Mouse (Mus musculus): ENCODE measurements around the gene Myl7. TPM values are rescaled to one million over a fixed set of nuclear protein-coding genes. Genes with fewer than 3 reads are reported as not detected.

The Myl7 gene
- polyA plus RNA-seq (2015; fragmentation: Illumina TruSeq; extraction: RNeasy Lipid Tissue Mini Kit (QIAGEN cat#74804); ENCODE audit: low read depth, low replicate concordance), result not detected

DNA sequence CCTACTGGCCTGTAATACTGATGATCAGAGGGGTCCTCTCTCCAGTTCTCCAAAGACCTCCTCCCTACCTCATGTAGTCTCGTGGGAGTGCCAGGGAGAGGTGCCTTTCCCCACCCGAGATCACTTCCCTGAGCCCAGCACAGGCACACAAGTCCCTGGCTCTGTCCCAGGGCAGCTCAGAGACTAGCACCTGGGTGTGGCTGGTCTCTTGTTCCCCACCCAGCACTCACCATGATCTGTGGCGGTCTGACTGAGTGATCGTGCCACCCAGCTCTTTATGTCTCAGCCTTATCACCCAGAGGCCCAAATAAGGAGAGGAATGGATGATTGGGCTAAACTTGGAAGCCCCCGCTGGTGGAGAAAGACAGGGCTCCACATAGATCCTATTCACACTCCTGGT, at the start of gene Myl7:
Gene Myl7 (minus strand): TSS at position 252 of the 400 bp plus-strand sequence.

DNA sequence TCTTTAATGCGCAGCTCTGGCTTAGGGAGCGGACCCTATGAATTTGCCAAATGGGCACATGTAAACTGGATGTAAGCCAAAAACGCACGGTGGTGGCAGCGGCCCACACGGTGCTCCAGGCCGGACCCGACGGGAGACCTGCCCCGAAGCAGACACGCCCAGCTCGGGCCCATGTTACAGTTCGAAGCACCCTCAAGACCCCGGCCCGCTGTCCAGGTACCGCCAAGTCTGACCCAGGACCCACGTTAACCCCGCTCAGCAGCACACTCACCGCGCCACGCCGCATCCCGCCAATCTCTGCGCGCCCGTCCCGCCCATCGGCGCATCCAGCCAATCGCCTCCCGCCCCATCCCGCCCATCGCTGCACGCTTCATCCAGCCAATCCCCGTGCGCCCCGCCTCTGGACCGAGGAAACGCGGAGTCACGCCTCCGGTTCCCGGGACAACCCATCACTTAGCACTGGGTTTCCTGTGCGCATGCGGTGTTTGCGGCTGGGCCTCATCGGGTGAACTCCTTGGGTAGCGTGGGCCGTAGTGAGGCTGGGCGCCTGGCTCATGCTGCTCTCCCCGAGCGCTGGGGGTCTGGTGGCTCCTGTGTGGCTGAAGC, 20.6 kb downstream of the Myl7 start, which contains the start of gene Pold2:
Gene Pold2 (minus strand): TSS at position 372 of the 606 bp plus-strand sequence.

DNA sequence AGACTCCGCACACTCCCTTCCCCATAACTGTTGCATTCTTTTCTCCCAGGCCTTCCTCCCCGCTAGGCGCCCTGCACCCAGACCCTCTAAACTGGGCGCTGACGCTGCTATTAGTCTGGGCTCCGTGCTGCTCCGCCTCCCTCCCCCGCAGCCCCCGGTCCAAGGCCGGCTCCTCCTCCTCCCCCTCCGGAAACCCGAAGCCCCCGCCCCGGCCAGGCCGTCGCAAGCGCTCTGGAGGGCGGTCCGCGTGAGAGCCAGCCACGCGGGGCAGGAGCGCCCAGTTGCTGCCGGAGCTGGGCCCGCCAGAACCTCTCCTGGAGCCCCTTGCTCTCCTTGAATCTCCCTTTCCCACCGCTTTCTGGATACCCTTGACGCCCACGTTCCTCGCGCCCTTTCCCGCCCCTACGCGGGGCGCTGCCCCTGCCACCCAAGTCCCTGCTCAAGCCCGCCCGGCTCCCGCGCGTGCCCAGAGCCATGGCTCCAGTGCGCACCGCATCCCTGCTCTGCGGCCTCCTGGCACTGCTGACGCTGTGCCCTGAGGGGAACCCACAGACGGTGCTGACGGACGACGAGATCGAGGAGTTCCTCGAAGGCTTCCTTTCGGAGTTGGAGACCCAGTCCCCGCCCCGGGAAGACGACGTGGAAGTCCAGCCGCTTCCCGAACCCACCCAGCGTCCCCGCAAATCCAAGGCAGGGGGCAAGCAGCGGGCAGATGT, 36.7 kb downstream of the Myl7 start, which contains the start of gene Aebp1:
Gene Aebp1 (plus strand): TSS at position 270 of the 716 bp plus-strand sequence.

Other genes with a start within 250 kb of the Myl7 start
- gene Mrps24, start 183.1 kb downstream of the Myl7 start, polyA plus RNA-seq (2015; fragmentation: Illumina TruSeq; extraction: RNeasy Lipid Tissue Mini Kit (QIAGEN cat#74804); ENCODE audit: low read depth, low replicate concordance), result 77.8 TPM
- gene Urgcp, start 136.4 kb downstream of the Myl7 start, polyA plus RNA-seq (2015; fragmentation: Illumina TruSeq; extraction: RNeasy Lipid Tissue Mini Kit (QIAGEN cat#74804); ENCODE audit: low read depth, low replicate concordance), result 36.3 TPM
- 78.1 TPM for gene Dbnl, start 110.3 kb downstream of the Myl7 start, polyA plus RNA-seq (2015; fragmentation: Illumina TruSeq; extraction: RNeasy Lipid Tissue Mini Kit (QIAGEN cat#74804); ENCODE audit: low read depth, low replicate concordance)
- 14.5 TPM for gene Pgam2, start 95.0 kb downstream of the Myl7 start, polyA plus RNA-seq (2015; fragmentation: Illumina TruSeq; extraction: RNeasy Lipid Tissue Mini Kit (QIAGEN cat#74804); ENCODE audit: low read depth, low replicate concordance)
- gene Polm, start 60.8 kb downstream of the Myl7 start, polyA plus RNA-seq (2015; fragmentation: Illumina TruSeq; extraction: RNeasy Lipid Tissue Mini Kit (QIAGEN cat#74804); ENCODE audit: low read depth, low replicate concordance), result 6.7 TPM
- gene Aebp1, start 36.8 kb downstream of the Myl7 start, polyA plus RNA-seq (2015; fragmentation: Illumina TruSeq; extraction: RNeasy Lipid Tissue Mini Kit (QIAGEN cat#74804); ENCODE audit: low read depth, low replicate concordance), result 10.4 TPM
- gene Pold2, start 20.5 kb downstream of the Myl7 start, polyA plus RNA-seq (2015; fragmentation: Illumina TruSeq; extraction: RNeasy Lipid Tissue Mini Kit (QIAGEN cat#74804); ENCODE audit: low read depth, low replicate concordance), result 22.3 TPM
- gene Gck, start 51.3 kb upstream of the Myl7 start, polyA plus RNA-seq (2015; fragmentation: Illumina TruSeq; extraction: RNeasy Lipid Tissue Mini Kit (QIAGEN cat#74804); ENCODE audit: low read depth, low replicate concordance), result 2.3 TPM
- 102 TPM for gene Ykt6, start 56.9 kb upstream of the Myl7 start, polyA plus RNA-seq (2015; fragmentation: Illumina TruSeq; extraction: RNeasy Lipid Tissue Mini Kit (QIAGEN cat#74804); ENCODE audit: low read depth, low replicate concordance)
- 438 TPM for gene Camk2b, start 167.6 kb upstream of the Myl7 start, polyA plus RNA-seq (2015; fragmentation: Illumina TruSeq; extraction: RNeasy Lipid Tissue Mini Kit (QIAGEN cat#74804); ENCODE audit: low read depth, low replicate concordance)

All from brain, adult 10 weeks (tissue).